Mouse (Mus musculus): Measurements from ENCODE around the gene Gm49630.
"Not testable (repeated sequence)": the region's sequence is repeated elsewhere in the genome, so short reads cannot be mapped to it uniquely, and the experiment has no call there.

Gene Gm49630

GRCm38 (mm10) chr17:7366676-7367374 lies 5.0 kb downstream of the Gm49630 start:
- not testable (repeated sequence) for DNase-seq (ENCODE audit: low read depth)

GRCm38 (mm10) chr17:7366265-7366664 lies 5.5 kb downstream of the Gm49630 start:
- DNase-seq (ENCODE audit: low read depth) = not testable (repeated sequence)

- DNase-seq (ENCODE audit: low read depth) = not testable (repeated sequence)
These were observed 6.2 kb downstream of the Gm49630 start for GRCm38 (mm10) chr17:7365615-7366014.

GRCm38 (mm10) chr17:7360749-7361465 lies 10.9 kb downstream of the Gm49630 start:
- DNase-seq (ENCODE audit: low read depth) = not testable (repeated sequence)

- DNase-seq (ENCODE audit: low read depth) = not testable (repeated sequence)
These were observed 12.0 kb downstream of the Gm49630 start for GRCm38 (mm10) chr17:7359806-7360205.

- not testable (repeated sequence) for DNase-seq (ENCODE audit: low read depth)
These were observed 19.2 kb downstream of the Gm49630 start, which contains the start of gene Ttll2 for GRCm38 (mm10) chr17:7352596-7352995. Ttll2 (minus strand) TSS chr17:7352696.

GRCm38 (mm10) chr17:7348765-7349164 lies 23.0 kb downstream of the Gm49630 start:
- DNase-seq (ENCODE audit: low read depth) = not testable (repeated sequence)

- DNase-seq (ENCODE audit: low read depth) = not testable (repeated sequence)
These were observed 34.4 kb downstream of the Gm49630 start for GRCm38 (mm10) chr17:7337381-7337780.

- not testable (repeated sequence) for DNase-seq (ENCODE audit: low read depth)
These were observed 39.0 kb downstream of the Gm49630 start for GRCm38 (mm10) chr17:7332745-7333144.

GRCm38 (mm10) chr17:7326415-7326814 lies 45.4 kb downstream of the Gm49630 start:
- DNase-seq (ENCODE audit: low read depth) = not testable (repeated sequence)

- DNase-seq (ENCODE audit: low read depth) = not testable (repeated sequence)
These were observed 47.4 kb downstream of the Gm49630 start, which contains the start of gene Tcp10a for GRCm38 (mm10) chr17:7324346-7324745. Tcp10a (plus strand) TSS chr17:7324646.

GRCm38 (mm10) chr17:7319789-7320188 lies 52.0 kb downstream of the Gm49630 start:
- DNase-seq (ENCODE audit: low read depth) = not testable (repeated sequence)

- not testable (repeated sequence) for DNase-seq (ENCODE audit: low read depth)
These were observed 55.9 kb downstream of the Gm49630 start for GRCm38 (mm10) chr17:7315693-7316382.

- DNase-seq (ENCODE audit: low read depth) = not testable (repeated sequence)
These were observed 65.2 kb downstream of the Gm49630 start for GRCm38 (mm10) chr17:7306278-7307196.

Measured in c-Kit-positive CD71-positive TER-119-negative erythroid progenitor cells, embryonic 14.5 days (primary cell).